Comparison of ENCODE assay signal across 9 mouse cellular contexts in genomic region chr13:112770528-112771328, GRCm38 (mm10). TPM values are rescaled to one million over a fixed set of nuclear protein-coding genes. Genes with fewer than 3 reads are reported as not detected.
DNase-seq lines count a peak whose midpoint lies in the region; ATAC-seq and TF ChIP-seq lines count a peak whose summit lies in the region.
"Had no signal": no experiment of that assay in that cellular context is flagged by ENCODE, and none has a peak within 500 bp of the region (broad histone marks: within the 10 kb centered on the region; RNA-seq: fewer than 3 reads in every experiment).

No protein-coding gene starts in this region.

- 29% methylated on average over 11 of the region's 11 CpGs for WGBS in heart, adult 2 months
- WGBS in heart, embryonic 16.5 days, result 31% methylated on average over 11 of the region's 11 CpGs
- 18% methylated on average over 11 of the region's 11 CpGs for WGBS in lung, postnatal 0 days
- 16% methylated on average over 11 of the region's 11 CpGs for WGBS in stomach, postnatal 0 days

- no peaks in the 10 kb centered on the region for H3K27me3 ChIP-seq in heart, adult 2 months (ENCODE audit: control insufficient read depth, insufficient read depth, low read length)
- no peaks in the 10 kb centered on the region for H3K27me3 ChIP-seq in heart, embryonic 16.5 days (ENCODE audit: control insufficient read depth, insufficient read depth, low read length)
- no peaks in the 10 kb centered on the region for H3K27me3 ChIP-seq in lung, postnatal 0 days (replicated peaks; ENCODE audit: insufficient read depth, low read length)
- no peaks in the 10 kb centered on the region for H3K27me3 ChIP-seq in stomach, postnatal 0 days (ENCODE audit: control insufficient read depth, insufficient read depth, low read length)

- H3K36me3 ChIP-seq in heart, adult 2 months (ENCODE audit: control insufficient read depth, insufficient read depth, low read length), result peaks cover 12% of the 10 kb centered on the region
- H3K36me3 ChIP-seq in heart, embryonic 16.5 days (ENCODE audit: control insufficient read depth, insufficient read depth), result 0 out of 2 replicates have a peak, but pooled peaks cover 3% of the 10 kb centered on the region
- H3K36me3 ChIP-seq in lung, postnatal 0 days (ENCODE audit: insufficient read depth, low read length), result no peaks in the 10 kb centered on the region
- H3K36me3 ChIP-seq in stomach, postnatal 0 days (ENCODE audit: control insufficient read depth, insufficient read depth, low read length), result no peaks in the 10 kb centered on the region; the same call in 1 of the 2 replicates

- H3K4me3 ChIP-seq in heart, adult 2 months, result no peak overlapping the region
- no peak overlapping the region for H3K4me3 ChIP-seq in heart, embryonic 16.5 days (ENCODE audit: low read length)
- no peak overlapping the region for H3K4me3 ChIP-seq in lung, postnatal 0 days (ENCODE audit: low read depth, low read length)
- no peak overlapping the region for H3K4me3 ChIP-seq in stomach, postnatal 0 days (ENCODE audit: low read depth, low read length)

- H3K79me2 ChIP-seq in heart, adult 2 months (replicated peaks; ENCODE audit: control insufficient read depth, insufficient read depth, low read length), result no peaks in the 10 kb centered on the region

- peak in 1 of 2 experiments; percentile 43 for DNase-seq in heart, adult 2 months
- no peak for DNase-seq in heart, postnatal 25 days (ENCODE audit: low spot score)
- peak; percentile 87 for DNase-seq in adrenal gland, adult 8-10 months
- DNase-seq in lung, postnatal 0 days (ENCODE audit: low spot score), result peak; percentile 92
- DNase-seq in stomach, postnatal 0 days (ENCODE audit: low spot score), result peak; percentile 62
- no peak for DNase-seq in cerebellum, adult 11 months
- no peak for DNase-seq in layer of hippocampus, postnatal 14 days (ENCODE audit: low spot score in 2 of 2)

- H3K9ac ChIP-seq in heart, adult 2 months (ENCODE audit: low read depth, low read length), result no peak overlapping the region
- no peak overlapping the region for H3K9ac ChIP-seq in heart, embryonic 16.5 days (ENCODE audit: low read length)
- H3K9ac ChIP-seq in lung, postnatal 0 days (replicated peaks; ENCODE audit: low read depth), result no peak overlapping the region
- no peak overlapping the region for H3K9ac ChIP-seq in stomach, postnatal 0 days (ENCODE audit: low read length)
- H3K9ac ChIP-seq: liver, embryonic 14.5 days had no signal

- TF ChIP-seq EP300 in heart, adult 2 months (IDR thresholded peaks at IDR 0.05; ENCODE audit: insufficient read depth, low read depth, low read length), result no peak
- peak; percentile 79 for TF ChIP-seq EP300 in lung, postnatal 0 days (IDR thresholded peaks at IDR 0.05)
- no peak for TF ChIP-seq EP300 in stomach, postnatal 0 days (optimal IDR thresholded peaks at IDR 0.05)

- H3K4me1 ChIP-seq in heart, adult 2 months (ENCODE audit: control insufficient read depth, insufficient read depth, low read length), result peaks cover 21% of the 10 kb centered on the region
- peaks cover 8% of the 10 kb centered on the region; the same call in 1 of the 2 replicates for H3K4me1 ChIP-seq in heart, embryonic 16.5 days (ENCODE audit: control insufficient read depth, insufficient read depth, low read length)
- H3K4me1 ChIP-seq in lung, postnatal 0 days (ENCODE audit: insufficient read depth, low read depth, low read length), result peaks cover 8% of the 10 kb centered on the region; the same call in 1 of the 2 replicates
- H3K4me1 ChIP-seq in stomach, postnatal 0 days (replicated peaks; ENCODE audit: control insufficient read depth, insufficient read depth), result no peaks in the 10 kb centered on the region; the same call in none of the 2 replicates

- intact Hi-C loops in heart, adult 2 months (cut with DNase I), result no loop called here
- intact Hi-C loops in heart, postnatal 25 days (cut with DNase I), result no loop called here

- TF ChIP-seq POLR2A in heart, adult 2 months (IDR thresholded peaks at IDR 0.05; ENCODE audit: insufficient read depth, low read depth, low read length), result 0 out of 2 replicates have a peak, but pooled peaks have one; percentile 29

- TF ChIP-seq CTCF in heart, adult 2 months (IDR thresholded peaks at IDR 0.05), result no peak
- no peak for TF ChIP-seq CTCF in lung, postnatal 0 days (IDR thresholded peaks at IDR 0.05)
- no peak for TF ChIP-seq CTCF in stomach, postnatal 0 days (IDR thresholded peaks at IDR 0.05; ENCODE audit: low read depth)

- H3K9me3 ChIP-seq in heart, embryonic 16.5 days (replicated peaks; ENCODE audit: control insufficient read depth, low read length), result peaks cover 12% of the 10 kb centered on the region
- H3K9me3 ChIP-seq in lung, postnatal 0 days (ENCODE audit: low read length), result no peaks in the 10 kb centered on the region
- no peaks in the 10 kb centered on the region for H3K9me3 ChIP-seq in stomach, postnatal 0 days (ENCODE audit: control insufficient read depth, low read length)

- ATAC-seq in heart, embryonic 16.5 days (replicated peaks; ENCODE audit: extremely low read depth, insufficient read depth, low FRiP score), result no peak
- peak; percentile 84 for ATAC-seq in lung, postnatal 0 days
- ATAC-seq in stomach, postnatal 0 days (ENCODE audit: low FRiP score, low TSS enrichment), result peak; percentile 87

- H3K27ac ChIP-seq in heart, adult 2 months, result peak overlapping the region; percentile 75
- peak overlapping the region; percentile 38 for H3K27ac ChIP-seq in heart, embryonic 16.5 days (ENCODE audit: low read length)
- H3K27ac ChIP-seq in lung, postnatal 0 days (ENCODE audit: low read length), result peak overlapping the region; percentile 84
- H3K27ac ChIP-seq in stomach, postnatal 0 days (replicated peaks), result peak overlapping the region; percentile 89
- H3K27ac ChIP-seq: liver, embryonic 14.5 days had no signal

- no peak overlapping the region; the same call in 1 of the 2 replicates for H3K4me2 ChIP-seq in heart, embryonic 16.5 days (ENCODE audit: low read depth, low read length)
- H3K4me2 ChIP-seq in lung, postnatal 0 days (replicated peaks; ENCODE audit: low read depth, low read length), result peak overlapping the region; percentile 42
- H3K4me2 ChIP-seq in stomach, postnatal 0 days (replicated peaks; ENCODE audit: low read depth), result peak overlapping the region; percentile 20; the same call in 1 of the 2 replicates

RNA-seq across cellular contexts. Expression of gene Plpp1, which starts 29.9 kb away (rescaled TPM):
- total RNA-seq in heart, adult 2 months (2021), result 10 to 100 TPM; 51.5 to 51.6 TPM
- 70.0 and 106 TPM in 2 replicates for polyA plus RNA-seq in heart, adult 2 months (2012; rRNA removed)
- total RNA-seq in heart, postnatal 25 days (2021), result 10 to 100 TPM; 59.4 to 63.6 TPM
- 100 to 1,000 TPM; 229 to 267 (median 248) TPM for total RNA-seq in adrenal gland, adult 8-10 months (2022)
- polyA plus RNA-seq in heart, embryonic 16.5 days (2015; fragmentation: Nextera tagmentation; extraction: Ambion mirVana), result 59.3 and 63.2 TPM in 2 replicates
- 247 and 292 TPM in 2 replicates for polyA plus RNA-seq in lung, postnatal 0 days (2015; fragmentation: Nextera tagmentation; extraction: Ambion mirVana)
- 126 and 137 TPM in 2 replicates for polyA plus RNA-seq in stomach, postnatal 0 days (2015; fragmentation: Nextera tagmentation; extraction: Ambion mirVana)
- total RNA-seq in layer of hippocampus, postnatal 14 days (2021), result 10 to 100 TPM; 27.2 to 33.5 TPM

Comparison
In these comparisons a context has a peak if more than half of its experiments do, and no peak if none do; other contexts are left out.
1. DNase-seq: peak in adrenal gland, adult 8-10 months (single experiment), lung, postnatal 0 days (single experiment) and stomach, postnatal 0 days (single experiment); none in heart, postnatal 25 days (single experiment), cerebellum, adult 11 months (single experiment) and layer of hippocampus, postnatal 14 days (0 of 2).
2. H3K27ac ChIP-seq: peak in every context shown above with its lines; median percentile 89 in stomach, postnatal 0 days; 84 in lung, postnatal 0 days; 75 in heart, adult 2 months; 38 in heart, embryonic 16.5 days.